Comparison of ENCODE assay signal across 23 mouse cellular contexts in genomic region chr17:3214852-3215251, GRCm38 (mm10).
"Had no signal": no experiment of that assay in that cellular context is flagged by ENCODE, and none has a peak within 500 bp of the region (broad histone marks: within the 10 kb centered on the region; RNA-seq: fewer than 3 reads in every experiment).

No protein-coding gene starts in this region.

- H3K9ac ChIP-seq: limb, embryonic 12.5 days; limb, embryonic 15.5 days; liver, embryonic 14.5 days; liver, postnatal 0 days; lung, embryonic 14.5 days; midbrain, embryonic 12.5 days; midbrain, embryonic 15.5 days; neural tube, embryonic 13.5 days; stomach, embryonic 15.5 days had no signal

- H3K36me3 ChIP-seq: midbrain, embryonic 15.5 days had no signal

- H3K4me3 ChIP-seq: limb, embryonic 12.5 days; limb, embryonic 15.5 days; midbrain, embryonic 12.5 days; midbrain, embryonic 15.5 days; myocyte; neural tube, embryonic 13.5 days; stomach, embryonic 15.5 days had no signal

- DNase-seq: kidney, adult 2 months; kidney, postnatal 10 days; kidney, postnatal 36 days; layer of hippocampus, postnatal 36 days; left cerebral cortex, postnatal 4 days; liver, postnatal 0 days; lung, embryonic 14.5 days; retina, postnatal 1 day; right cerebral cortex, postnatal 25 days; spleen, adult 18-20 months; thymus, postnatal 25 days had no signal

- H3K27ac ChIP-seq: limb, embryonic 12.5 days; limb, embryonic 15.5 days; liver, embryonic 14.5 days; macrophage; midbrain, embryonic 12.5 days; midbrain, embryonic 15.5 days; neural tube, embryonic 13.5 days; stomach, embryonic 15.5 days had no signal

- H3K4me2 ChIP-seq: limb, embryonic 12.5 days; limb, embryonic 15.5 days; liver, embryonic 11.5 days; lung, embryonic 14.5 days; midbrain, embryonic 12.5 days; midbrain, embryonic 15.5 days; neural tube, embryonic 13.5 days; stomach, embryonic 15.5 days had no signal

- H3K9me3 ChIP-seq: limb, embryonic 12.5 days; limb, embryonic 15.5 days; midbrain, embryonic 12.5 days; midbrain, embryonic 15.5 days; neural tube, embryonic 13.5 days; stomach, embryonic 15.5 days had no signal

- H3K27me3 ChIP-seq: limb, embryonic 12.5 days; limb, embryonic 15.5 days; midbrain, embryonic 12.5 days; midbrain, embryonic 15.5 days; neural tube, embryonic 13.5 days; stomach, embryonic 15.5 days had no signal

- H3K4me1 ChIP-seq: limb, embryonic 12.5 days; limb, embryonic 15.5 days; midbrain, embryonic 12.5 days; midbrain, embryonic 15.5 days had no signal

- ATAC-seq: intestine, postnatal 0 days; liver, postnatal 0 days; lung, postnatal 0 days; midbrain, embryonic 15.5 days had no signal
